Mouse (Mus musculus): Measurements from ENCODE around the gene Zfp661.
"Not testable (repeated sequence)": the region's sequence is repeated elsewhere in the genome, so short reads cannot be mapped to it uniquely, and the experiment has no call there.

The Zfp661 gene

GRCm38 (mm10) chr2:127586694-127587513, at the start of gene Zfp661, which contains the start of gene Mrps5:
Gene Zfp661, minus strand, starts transcription at chr2:127587094.
Gene Mrps5, plus strand, starts transcription at chr2:127587222.
- DNase-seq, result peak; percentile 81

GRCm38 (mm10) chr2:127635581-127635980, 48.7 kb upstream of the Zfp661 start:
- DNase-seq, result no peak

GRCm38 (mm10) chr2:127632601-127633000, 45.7 kb upstream of the Zfp661 start:
- DNase-seq, result no peak

GRCm38 (mm10) chr2:127627990-127628570, 41.2 kb upstream of the Zfp661 start:
- no peak for DNase-seq

- no peak for DNase-seq
Observed at GRCm38 (mm10) chr2:127627354-127627753, 40.5 kb upstream of the Zfp661 start.

- DNase-seq, result peak in 1 of 2 experiments; percentile 24
Observed at GRCm38 (mm10) chr2:127625659-127626058, 38.8 kb upstream of the Zfp661 start.

- DNase-seq, result no peak
Observed at GRCm38 (mm10) chr2:127624786-127625185, 37.9 kb upstream of the Zfp661 start.

- no peak for DNase-seq
Observed at GRCm38 (mm10) chr2:127622065-127622464, 35.2 kb upstream of the Zfp661 start.

- no peak for DNase-seq
Observed at GRCm38 (mm10) chr2:127619311-127619710, 32.4 kb upstream of the Zfp661 start.

GRCm38 (mm10) chr2:127612288-127612687, 25.4 kb upstream of the Zfp661 start:
- DNase-seq, result no peak

GRCm38 (mm10) chr2:127611386-127611785, 24.5 kb upstream of the Zfp661 start:
- DNase-seq, result no peak

GRCm38 (mm10) chr2:127608986-127609385, 22.1 kb upstream of the Zfp661 start:
- no peak for DNase-seq

- no peak for DNase-seq
Observed at GRCm38 (mm10) chr2:127608234-127608633, 21.3 kb upstream of the Zfp661 start.

GRCm38 (mm10) chr2:127605203-127605602, 18.3 kb upstream of the Zfp661 start:
- no peak for DNase-seq

- DNase-seq, result not testable (repeated sequence)
Observed at GRCm38 (mm10) chr2:127603383-127603782, 16.5 kb upstream of the Zfp661 start.

GRCm38 (mm10) chr2:127590840-127591239, 3.9 kb upstream of the Zfp661 start:
- DNase-seq, result no peak

- no peak for DNase-seq
Observed at GRCm38 (mm10) chr2:127590204-127590603, 3.3 kb upstream of the Zfp661 start.

- DNase-seq, result no peak
Observed at GRCm38 (mm10) chr2:127588897-127589296, 2.0 kb upstream of the Zfp661 start.

- DNase-seq, result no peak
Observed at GRCm38 (mm10) chr2:127587514-127587844, 585 bp upstream of the Zfp661 start.

GRCm38 (mm10) chr2:127584436-127584858, 2.4 kb downstream of the Zfp661 start:
- DNase-seq, result peak; percentile 95

GRCm38 (mm10) chr2:127573322-127573721, 13.6 kb downstream of the Zfp661 start:
- no peak for DNase-seq

GRCm38 (mm10) chr2:127559070-127559966, 27.6 kb downstream of the Zfp661 start:
- peak; percentile 50 to 61 for DNase-seq

- DNase-seq, result peak in 1 of 2 experiments; percentile 11
Observed at GRCm38 (mm10) chr2:127551078-127551477, 35.8 kb downstream of the Zfp661 start.

All from lung, adult 18-20 months (tissue).